Mouse (Mus musculus): ENCODE data around the gene Prkacb.
"Not testable (repeated sequence)": the region's sequence is repeated elsewhere in the genome, so short reads cannot be mapped to it uniquely, and the experiment has no call there.

Prkacb gene

GRCm38 (mm10) chr3:146778913-146779312 lies 33.9 kb downstream of the Prkacb start:
- DNase-seq (ENCODE audit: extremely low spot score, low read depth, low spot score) = no peak

- DNase-seq (ENCODE audit: extremely low spot score, low read depth, low spot score) = no peak
These were observed 34.3 kb downstream of the Prkacb start for GRCm38 (mm10) chr3:146778451-146778850.

- no peak for DNase-seq (ENCODE audit: extremely low spot score, low read depth, low spot score)
These were observed 36.1 kb downstream of the Prkacb start for GRCm38 (mm10) chr3:146776711-146777110.

DNA sequence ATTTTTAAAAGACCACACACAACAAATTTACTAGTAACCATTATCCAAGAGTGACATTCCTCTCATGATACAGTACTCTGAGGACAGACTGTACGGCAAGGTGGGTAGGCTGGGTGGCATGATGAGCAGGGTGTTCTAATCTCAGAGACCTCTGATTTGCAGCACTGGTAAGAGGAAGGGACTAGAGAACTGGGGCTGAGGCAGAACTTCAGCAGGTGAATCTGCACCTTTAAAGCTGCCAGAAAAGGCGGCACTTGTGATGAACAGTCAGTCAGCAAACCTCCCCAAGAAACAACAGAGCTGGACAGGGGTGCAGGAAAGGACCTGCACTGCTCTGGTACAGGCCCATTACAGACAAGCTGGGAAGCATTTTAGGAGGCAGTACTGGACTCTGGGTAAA lies 41.9 kb downstream of the Prkacb start:
- DNase-seq (ENCODE audit: extremely low spot score, low read depth, low spot score) = no peak

- no peak for DNase-seq (ENCODE audit: extremely low spot score, low read depth, low spot score)
These were observed 42.7 kb downstream of the Prkacb start for GRCm38 (mm10) chr3:146769940-146770659.

GRCm38 (mm10) chr3:146769569-146769939 lies 43.2 kb downstream of the Prkacb start:
- DNase-seq (ENCODE audit: extremely low spot score, low read depth, low spot score) = no peak

DNA sequence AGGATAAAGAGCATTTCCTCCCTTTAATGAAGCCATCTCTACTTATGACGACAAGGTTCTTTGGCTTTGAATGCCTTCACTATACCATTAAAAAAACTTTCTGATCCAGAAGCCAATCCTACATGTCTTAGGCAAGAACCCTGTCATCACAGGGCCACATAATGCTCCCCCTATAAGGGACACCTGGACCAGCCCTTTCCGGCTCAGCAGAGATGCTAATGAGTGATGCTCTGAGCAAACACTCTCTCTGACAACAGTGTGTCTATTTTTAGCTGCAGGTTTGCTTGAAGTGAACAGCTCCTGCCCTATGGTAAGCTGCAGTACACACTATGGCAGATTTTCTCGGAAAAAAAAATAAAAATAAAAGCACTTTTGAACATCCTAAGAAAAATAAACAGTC lies 43.9 kb downstream of the Prkacb start:
- DNase-seq (ENCODE audit: extremely low spot score, low read depth, low spot score) = no peak

DNA sequence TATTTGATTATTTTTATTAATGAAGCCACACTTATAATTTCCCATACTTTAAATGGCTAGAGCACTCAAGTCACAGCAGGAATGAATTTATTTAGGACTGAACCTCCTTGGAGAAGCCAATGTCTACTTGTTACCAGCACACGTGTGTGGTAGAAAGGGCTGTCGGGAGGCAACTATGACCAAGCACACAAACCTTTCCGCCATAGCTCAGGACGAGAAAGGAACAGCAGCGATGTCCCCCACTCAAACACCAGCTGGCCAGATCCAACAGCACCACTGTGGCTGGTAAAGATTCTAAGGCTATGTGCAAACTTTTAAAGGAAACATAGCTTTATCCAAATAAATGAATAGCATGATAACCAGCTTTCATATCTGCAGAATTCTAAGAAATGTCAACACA lies 44.4 kb downstream of the Prkacb start:
- no peak for DNase-seq (ENCODE audit: extremely low spot score, low read depth, low spot score)

DNA sequence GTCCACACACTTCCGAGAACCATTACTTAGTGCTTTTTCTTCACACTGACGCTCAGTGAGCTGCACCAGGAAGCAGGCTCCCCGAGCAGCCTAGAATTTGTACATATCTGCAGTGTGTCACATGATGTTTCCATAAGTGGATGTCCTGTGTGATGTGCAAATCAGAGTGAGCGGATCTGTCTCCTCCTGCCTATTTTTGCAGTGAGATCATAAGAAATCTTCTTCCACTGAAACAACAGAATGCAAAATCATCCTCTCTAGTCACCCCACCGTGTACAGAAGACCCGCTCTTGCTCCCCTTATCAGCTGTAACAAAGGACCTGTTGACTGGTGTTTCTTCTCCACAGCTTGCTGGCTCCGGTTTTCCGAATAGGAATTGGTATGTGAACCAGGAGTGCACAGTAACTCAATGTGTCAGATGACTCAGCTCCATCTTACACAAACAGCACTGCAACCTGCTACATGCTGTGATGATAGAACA lies 46.0 kb downstream of the Prkacb start:
- DNase-seq (ENCODE audit: extremely low spot score, low read depth, low spot score) = no peak

DNA sequence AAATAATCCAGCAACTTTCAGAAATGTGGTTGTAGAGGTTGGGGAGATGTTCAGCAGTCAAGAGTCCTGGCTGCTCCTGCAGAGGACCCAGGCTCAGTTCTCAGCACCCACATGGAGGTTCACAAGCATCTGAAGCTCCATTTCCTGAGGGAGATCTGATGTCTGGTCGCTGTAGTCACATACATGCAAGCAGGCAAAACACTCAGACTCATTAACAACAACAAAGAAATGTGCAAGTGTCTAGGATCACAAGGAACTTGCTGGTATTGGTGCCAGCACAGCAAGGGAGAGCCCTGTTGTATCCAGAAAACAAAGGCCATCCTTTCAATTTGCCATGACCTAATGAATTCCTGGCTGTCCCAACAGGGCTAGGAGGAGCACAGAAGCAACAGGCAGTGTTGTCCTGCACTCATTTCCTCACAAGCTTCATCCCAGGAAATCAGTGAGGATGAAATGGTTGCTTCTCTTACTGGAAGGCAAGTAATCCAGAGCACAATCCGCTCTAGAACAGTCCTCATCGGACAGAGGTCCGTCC lies 46.7 kb downstream of the Prkacb start:
- DNase-seq (ENCODE audit: extremely low spot score, low read depth, low spot score) = no peak

DNA sequence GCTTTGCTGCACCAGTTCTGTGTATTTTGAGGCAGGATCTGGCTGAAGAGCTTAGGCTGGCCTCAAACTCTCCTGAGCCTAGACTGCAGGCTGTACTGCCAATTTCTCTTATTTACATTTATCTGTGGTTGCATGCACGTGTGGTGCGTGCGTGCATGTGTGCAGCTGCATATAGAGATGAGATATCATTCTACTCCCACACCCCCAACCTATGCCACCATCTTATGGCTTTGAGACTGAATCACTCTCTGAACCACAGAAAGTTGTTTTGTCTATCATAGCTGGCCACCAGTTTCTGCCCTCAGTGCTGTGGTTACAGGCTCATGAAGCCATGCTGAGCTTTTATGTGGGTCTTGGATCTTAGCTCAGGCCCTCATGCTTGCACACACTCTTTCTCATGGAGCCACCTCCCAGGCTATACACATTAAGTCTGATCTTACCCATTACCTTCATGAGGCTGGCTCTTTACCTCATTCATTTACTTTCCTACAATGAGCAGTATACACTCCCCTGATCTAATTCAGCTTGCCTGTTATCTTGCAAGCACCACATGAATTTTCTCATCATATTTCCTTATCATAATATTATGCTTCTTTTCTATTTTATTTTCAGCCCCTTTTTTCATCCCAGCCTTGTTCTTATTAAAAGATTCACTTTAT lies 47.8 kb downstream of the Prkacb start:
- DNase-seq (ENCODE audit: extremely low spot score, low read depth, low spot score) = no peak

GRCm38 (mm10) chr3:146763054-146763453 lies 49.7 kb downstream of the Prkacb start:
- not testable (repeated sequence) for DNase-seq (ENCODE audit: extremely low spot score, low read depth, low spot score)

GRCm38 (mm10) chr3:146761276-146761675 lies 51.5 kb downstream of the Prkacb start:
- no peak for DNase-seq (ENCODE audit: extremely low spot score, low read depth, low spot score)

DNA sequence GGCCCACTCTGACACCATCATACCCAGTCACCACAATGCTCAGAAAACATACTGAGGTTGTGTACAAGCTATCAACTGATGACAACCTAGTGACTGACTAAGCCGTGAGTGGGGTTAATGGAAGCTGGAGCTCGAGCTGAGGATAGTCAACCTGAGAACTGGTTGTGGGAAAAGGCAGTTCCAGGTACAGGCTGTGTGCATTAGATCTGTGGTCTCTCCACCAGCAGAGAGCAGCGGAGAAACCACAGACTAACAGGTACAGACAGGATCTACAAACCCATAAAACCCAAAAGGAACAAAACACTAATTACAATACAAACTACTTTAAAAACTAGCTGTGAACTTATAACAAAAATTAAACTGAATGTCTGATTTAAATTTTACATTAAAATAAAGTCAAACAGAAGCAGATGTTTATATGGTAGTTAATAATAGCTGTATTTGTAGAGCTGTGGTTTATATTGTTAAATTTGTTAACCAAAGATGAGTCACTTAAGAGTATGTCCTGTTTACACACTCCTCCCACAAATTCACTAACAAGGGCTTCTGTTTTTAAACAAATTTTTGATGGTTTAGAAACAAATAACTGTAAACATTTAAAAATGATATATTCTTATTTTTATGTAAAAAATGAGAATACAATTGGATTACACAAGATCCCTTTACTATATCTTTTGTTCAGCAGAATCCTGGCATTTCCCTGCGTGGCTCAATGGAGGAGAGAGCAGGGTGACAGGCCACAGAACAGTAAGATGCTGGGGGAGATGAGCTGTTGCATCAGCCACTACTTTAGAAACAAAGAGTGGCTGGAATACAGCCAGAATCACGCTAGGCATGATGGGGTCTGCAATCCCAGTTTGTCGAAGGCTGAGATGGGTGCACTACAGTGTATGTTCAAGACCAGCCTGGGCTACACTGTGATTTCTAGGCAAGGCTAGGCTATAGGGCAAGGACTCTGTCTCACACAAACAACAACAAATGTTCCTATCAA lies 54.5 kb downstream of the Prkacb start:
- no peak for DNase-seq (ENCODE audit: extremely low spot score, low read depth, low spot score)

GRCm38 (mm10) chr3:146754270-146754669 lies 58.5 kb downstream of the Prkacb start:
- DNase-seq (ENCODE audit: extremely low spot score, low read depth, low spot score) = no peak

DNA sequence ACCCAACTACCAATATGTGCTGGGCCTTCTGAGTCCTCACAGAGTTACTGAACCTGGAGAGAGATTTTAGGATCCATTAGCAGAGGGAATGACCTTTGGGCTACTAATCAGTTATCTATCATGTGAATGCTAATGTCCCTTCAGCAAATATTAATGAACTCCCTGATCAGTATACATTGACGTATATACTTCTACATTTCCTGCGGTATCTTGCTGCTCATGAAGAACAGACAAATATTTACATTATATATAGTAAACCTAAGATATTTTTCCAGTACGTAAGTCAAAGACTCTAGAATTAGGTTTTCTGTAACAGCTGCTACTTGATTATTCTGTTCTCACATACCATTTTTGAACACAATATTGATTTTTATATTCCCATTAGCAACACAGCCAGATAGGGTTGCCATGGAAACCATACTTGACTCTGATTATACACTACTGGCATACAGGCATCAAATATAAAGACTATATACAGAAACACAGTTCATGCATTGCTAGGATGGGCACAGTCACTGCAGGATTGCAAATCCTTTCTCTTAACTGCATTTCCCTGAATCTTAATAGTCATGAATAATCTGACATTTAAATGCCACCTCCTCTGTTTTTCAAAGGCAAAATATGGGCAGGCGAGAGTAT lies 71.1 kb downstream of the Prkacb start:
- no peak for DNase-seq (ENCODE audit: extremely low spot score, low read depth, low spot score)

DNA sequence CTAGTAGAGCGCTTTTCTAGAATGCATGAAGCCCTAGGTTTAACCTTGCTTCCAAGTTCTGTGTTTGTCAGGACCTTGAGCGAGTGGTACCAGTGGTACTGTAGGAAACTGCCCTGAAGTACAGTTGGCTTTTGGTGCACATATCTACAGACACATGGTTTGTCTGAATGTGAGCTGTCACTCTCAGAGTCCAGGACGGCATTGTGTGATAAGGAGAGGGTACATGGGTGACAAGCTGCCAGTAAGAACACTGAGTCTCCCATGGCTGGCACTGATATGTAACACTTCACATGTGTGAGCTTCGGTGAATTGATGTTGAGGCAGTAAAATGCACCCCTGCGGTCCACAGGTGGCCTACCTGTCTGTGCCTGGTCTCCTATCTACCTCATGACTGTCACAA lies 71.6 kb downstream of the Prkacb start:
- DNase-seq (ENCODE audit: extremely low spot score, low read depth, low spot score) = no peak

DNA sequence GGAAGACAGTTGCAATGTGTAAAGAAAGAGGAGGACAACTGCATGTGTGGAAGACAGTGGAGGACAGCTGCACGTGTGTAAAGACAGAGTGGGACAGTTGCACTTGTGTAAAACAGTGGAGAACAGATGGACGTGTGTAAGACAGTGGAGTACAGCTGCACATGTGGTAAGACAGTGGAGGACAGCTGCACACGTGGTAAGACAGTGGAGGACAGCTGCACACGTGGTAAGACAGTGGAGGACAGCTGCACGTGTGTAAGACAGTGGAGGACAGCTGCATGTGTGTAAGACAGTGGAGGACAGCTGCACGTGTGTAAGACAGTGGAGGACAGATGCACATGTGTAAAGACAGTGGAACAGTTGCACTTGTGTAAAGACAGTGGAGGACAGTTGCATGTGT lies 76.6 kb downstream of the Prkacb start:
- DNase-seq (ENCODE audit: extremely low spot score, low read depth, low spot score) = not testable (repeated sequence)

GRCm38 (mm10) chr3:146735657-146736056 lies 77.1 kb downstream of the Prkacb start:
- no peak for DNase-seq (ENCODE audit: extremely low spot score, low read depth, low spot score)

GRCm38 (mm10) chr3:146734907-146735629 lies 77.7 kb downstream of the Prkacb start:
- DNase-seq (ENCODE audit: extremely low spot score, low read depth, low spot score) = no peak

Measured in hindlimb bud, embryonic 11.5 days (tissue).